Mouse (Mus musculus) E14TG2a.4 (cell line): ENCODE results near the gene Slc3a1.

Experiments
- CTCF ChIP-seq: conservative IDR thresholded peaks from 2 replicates; pipeline ENCODE4 v1.5.1; 2014; ENCODE audit warnings: low read length
- POU5F1 ChIP-seq: IDR thresholded peaks from 2 replicates; pipeline ENCODE4 v1.6.1; 2014; ENCODE audit warnings: low read length, borderline replicate concordance

DNA sequence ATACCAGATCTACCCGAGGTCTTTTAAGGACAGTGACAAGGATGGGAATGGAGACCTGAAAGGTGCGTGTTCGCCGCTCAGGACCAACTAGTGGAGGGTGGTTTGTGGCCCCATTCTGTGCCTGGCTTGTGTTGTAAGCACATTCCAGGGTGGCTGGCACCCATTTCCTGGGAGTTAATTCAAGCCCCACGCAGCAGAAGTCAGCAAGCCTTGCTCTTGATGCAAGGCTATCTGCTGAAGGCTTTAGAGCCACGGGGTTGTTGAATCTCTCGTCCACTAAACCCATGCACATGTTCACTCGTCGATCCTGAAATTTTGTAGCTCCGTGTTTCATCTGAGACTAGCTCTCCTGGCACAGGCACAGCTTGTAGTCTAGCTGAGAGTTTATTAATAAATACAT is 621 bp downstream of the Slc3a1 start:
- TF ChIP-seq CTCF (no peak), POU5F1 (no peak)
